15 mouse cellular contexts compared by ENCODE assay signal in genomic region chr14:31194441-31194840, GRCm38 (mm10). TPM values are rescaled to one million over a fixed set of nuclear protein-coding genes. Genes with fewer than 3 reads are reported as not detected.
DNase-seq lines count a peak whose midpoint lies in the region; ATAC-seq and TF ChIP-seq lines count a peak whose summit lies in the region.
"Had no signal": no experiment of that assay in that cellular context is flagged by ENCODE, and none has a peak within 500 bp of the region (broad histone marks: within the 10 kb centered on the region; RNA-seq: fewer than 3 reads in every experiment).

No protein-coding gene starts in this region.

- H3K4me3 ChIP-seq in heart, embryonic 13.5 days, result no peak overlapping the region
- no peak overlapping the region for H3K4me3 ChIP-seq in lung, embryonic 15.5 days
- H3K4me3 ChIP-seq in lung, adult 2 months (replicated peaks; ENCODE audit: extremely low read depth, low read depth, low read length), result no peak overlapping the region
- no peak overlapping the region for H3K4me3 ChIP-seq in myocyte
- H3K4me3 ChIP-seq in forebrain, embryonic 15.5 days, result no peak overlapping the region
- H3K4me3 ChIP-seq: forebrain, embryonic 13.5 days; hindbrain, embryonic 13.5 days; limb, embryonic 13.5 days; liver, embryonic 15.5 days; neural tube, embryonic 12.5 days had no signal

- no peaks in the 10 kb centered on the region for H3K27me3 ChIP-seq in heart, embryonic 13.5 days (replicated peaks)
- no peaks in the 10 kb centered on the region for H3K27me3 ChIP-seq in lung, embryonic 15.5 days
- no peaks in the 10 kb centered on the region for H3K27me3 ChIP-seq in myocyte (ENCODE audit: control insufficient read depth, insufficient read depth, insufficient read length)
- H3K27me3 ChIP-seq in forebrain, embryonic 15.5 days, result no peaks in the 10 kb centered on the region
- H3K27me3 ChIP-seq: forebrain, embryonic 13.5 days; hindbrain, embryonic 13.5 days; limb, embryonic 13.5 days; liver, embryonic 15.5 days; neural tube, embryonic 12.5 days had no signal

- no peak for DNase-seq in heart, postnatal 14 days
- DNase-seq in lung, adult 2 months, result no peak
- peak; percentile 65 for DNase-seq in T-cell, adult 2 months (ENCODE audit: low spot score)
- DNase-seq: B cell, adult 2 months had no signal

- no peaks in the 10 kb centered on the region for H3K9me3 ChIP-seq in heart, embryonic 13.5 days
- H3K9me3 ChIP-seq in lung, embryonic 15.5 days, result no peaks in the 10 kb centered on the region
- H3K9me3 ChIP-seq in forebrain, embryonic 15.5 days, result no peaks in the 10 kb centered on the region
- H3K9me3 ChIP-seq: forebrain, embryonic 13.5 days; hindbrain, embryonic 13.5 days; limb, embryonic 13.5 days; liver, embryonic 15.5 days; neural tube, embryonic 12.5 days had no signal

- WGBS in heart, embryonic 13.5 days, result 77% methylated on average over 2 of the region's 2 CpGs
- WGBS in lung, embryonic 15.5 days, result 57% methylated on average over 2 of the region's 2 CpGs
- WGBS in lung, adult 2 months, result 46% methylated on average over 2 of the region's 2 CpGs
- WGBS in forebrain, embryonic 15.5 days, result 96% methylated on average over 2 of the region's 2 CpGs

- peaks cover 98% of the 10 kb centered on the region for H3K4me1 ChIP-seq in heart, embryonic 13.5 days
- peaks cover 45% of the 10 kb centered on the region for H3K4me1 ChIP-seq in lung, embryonic 15.5 days
- peaks cover 20% of the 10 kb centered on the region for H3K4me1 ChIP-seq in lung, adult 2 months (ENCODE audit: control insufficient read depth, insufficient read depth, low read length)
- peaks cover 14% of the 10 kb centered on the region for H3K4me1 ChIP-seq in forebrain, embryonic 15.5 days
- H3K4me1 ChIP-seq: limb, embryonic 13.5 days; neural tube, embryonic 12.5 days had no signal

- TF ChIP-seq CTCF in lung, adult 2 months (IDR thresholded peaks at IDR 0.05; ENCODE audit: insufficient read depth, low read length), result no peak

- H3K9ac ChIP-seq in heart, embryonic 13.5 days, result 0 out of 2 replicates have a peak overlapping the region, but pooled peaks have one; percentile 63
- H3K9ac ChIP-seq in lung, embryonic 15.5 days, result no peak overlapping the region
- H3K9ac ChIP-seq in forebrain, embryonic 15.5 days (replicated peaks), result no peak overlapping the region
- H3K9ac ChIP-seq: forebrain, embryonic 13.5 days; hindbrain, embryonic 13.5 days; limb, embryonic 13.5 days; liver, embryonic 15.5 days; neural tube, embryonic 12.5 days had no signal

- H3K27ac ChIP-seq in heart, embryonic 13.5 days (replicated peaks), result peak overlapping the region; percentile 92; the same call in 1 of the 2 replicates
- H3K27ac ChIP-seq in lung, embryonic 15.5 days, result peak overlapping the region; percentile 55; the same call in 1 of the 2 replicates
- H3K27ac ChIP-seq in forebrain, embryonic 15.5 days (replicated peaks), result no peak overlapping the region
- H3K27ac ChIP-seq: forebrain, embryonic 13.5 days; hindbrain, embryonic 13.5 days; limb, embryonic 13.5 days; neural tube, embryonic 12.5 days had no signal

- intact Hi-C loops in heart, postnatal 14 days (cut with DNase I), result loop anchor here (2.0 kb wide), 1 partner anchor 64 kb away; the partner anchor contains the start of gene Nt5dc2

- no peak for ATAC-seq in heart, embryonic 13.5 days (ENCODE audit: extremely low read depth, insufficient number of reproducible peaks, low FRiP score, low TSS enrichment)
- no peak for ATAC-seq in lung, embryonic 15.5 days (ENCODE audit: borderline replicate concordance, extremely low read depth, low FRiP score, low TSS enrichment)
- ATAC-seq in forebrain, embryonic 15.5 days (replicated peaks), result no peak
- ATAC-seq: forebrain, embryonic 13.5 days; midbrain, embryonic 16.5 days had no signal

- peaks cover 58% of the 10 kb centered on the region for H3K79me2 ChIP-seq in myocyte (ENCODE audit: control insufficient read depth, insufficient read depth)

- H3K36me3 ChIP-seq in heart, embryonic 13.5 days, result peaks cover 96% of the 10 kb centered on the region
- peaks cover 83% of the 10 kb centered on the region for H3K36me3 ChIP-seq in lung, embryonic 15.5 days
- peaks cover 58% of the 10 kb centered on the region for H3K36me3 ChIP-seq in myocyte (ENCODE audit: control insufficient read depth, insufficient read depth)
- peaks cover 61% of the 10 kb centered on the region for H3K36me3 ChIP-seq in forebrain, embryonic 15.5 days

- H3K4me2 ChIP-seq in heart, embryonic 13.5 days, result no peak overlapping the region
- H3K4me2 ChIP-seq in lung, embryonic 15.5 days, result no peak overlapping the region
- H3K4me2 ChIP-seq in myocyte (ENCODE audit: low read depth), result peak overlapping the region; percentile 69
- no peak overlapping the region for H3K4me2 ChIP-seq in forebrain, embryonic 15.5 days (replicated peaks)
- H3K4me2 ChIP-seq: forebrain, embryonic 13.5 days; hindbrain, embryonic 13.5 days; limb, embryonic 13.5 days; liver, embryonic 15.5 days; neural tube, embryonic 12.5 days had no signal

- TF ChIP-seq POLR2A in lung, adult 2 months (IDR thresholded peaks at IDR 0.05; ENCODE audit: borderline replicate concordance, extremely low read depth, low read depth, low read length), result no peak
- no peak for TF ChIP-seq POLR2A in myocyte (IDR thresholded peaks at IDR 0.05; ENCODE audit: insufficient read length, low read depth)

- no peak overlapping the region for H3ac ChIP-seq in myocyte (ENCODE audit: control insufficient read depth, insufficient read length)

TF ChIP-seq in myocyte, 11 proteins besides CTCF, POLR2A, EP300 and RAD21:
- TF ChIP-seq MAX (IDR thresholded peaks at IDR 0.05; ENCODE audit: low read depth) (no peak), TCF3 (IDR thresholded peaks at IDR 0.05; ENCODE audit: insufficient read length, low read depth) (no peak), REST (IDR thresholded peaks at IDR 0.05; ENCODE audit: insufficient read depth, insufficient read length) (no peak)

RNA-seq across cellular contexts. Expression of gene Tnnc1, which starts 13.7 kb away (rescaled TPM):
- polyA plus RNA-seq in heart, embryonic 13.5 days (2015; fragmentation: Nextera tagmentation; extraction: Ambion mirVana), result 3,442 and 4,164 TPM in 2 replicates
- 1,000 to 10,000 TPM; 4,401 to 4,949 TPM for total RNA-seq in heart, postnatal 14 days (2021)
- 91.8 and 115 TPM in 2 replicates for polyA plus RNA-seq in lung, embryonic 15.5 days (2015; fragmentation: Nextera tagmentation; extraction: Ambion mirVana)
- polyA plus RNA-seq in lung, adult 2 months (2012; rRNA removed), result 25.4 and 32.2 TPM in 2 replicates
- polyA plus RNA-seq in myocyte (2012; fragmentation: generic; extraction: Trizol), result 7,028 TPM
- 1.7 and 2.2 TPM in 2 replicates for polyA plus RNA-seq in forebrain, embryonic 15.5 days (2015; fragmentation: Nextera tagmentation; extraction: Ambion mirVana)

RNA-seq across cellular contexts. Expression of gene Nisch, which starts 22.3 kb away (rescaled TPM):
- polyA plus RNA-seq in heart, embryonic 13.5 days (2015; fragmentation: Nextera tagmentation; extraction: Ambion mirVana), result 340 and 345 TPM in 2 replicates
- 100 to 1,000 TPM; 185 to 197 TPM for total RNA-seq in heart, postnatal 14 days (2021)
- polyA plus RNA-seq in lung, embryonic 15.5 days (2015; fragmentation: Nextera tagmentation; extraction: Ambion mirVana), result 387 and 413 TPM in 2 replicates
- 412 and 458 TPM in 2 replicates for polyA plus RNA-seq in lung, adult 2 months (2012; rRNA removed)
- polyA plus RNA-seq in myocyte (2012; fragmentation: generic; extraction: Trizol), result 266 TPM
- polyA plus RNA-seq in forebrain, embryonic 15.5 days (2015; fragmentation: Nextera tagmentation; extraction: Ambion mirVana), result 339 and 356 TPM in 2 replicates

RNA-seq across cellular contexts. Expression of gene Sema3g, which starts 23.2 kb away (rescaled TPM):
- 0.51 TPM in 2 replicates for polyA plus RNA-seq in heart, embryonic 13.5 days (2015; fragmentation: Nextera tagmentation; extraction: Ambion mirVana)
- 10 to 100 TPM; 17.4 to 22.2 TPM for total RNA-seq in heart, postnatal 14 days (2021)
- polyA plus RNA-seq in lung, embryonic 15.5 days (2015; fragmentation: Nextera tagmentation; extraction: Ambion mirVana), result 2.1 and 2.5 TPM in 2 replicates
- 95.9 and 109 TPM in 2 replicates for polyA plus RNA-seq in lung, adult 2 months (2012; rRNA removed)
- polyA plus RNA-seq in myocyte (2012; fragmentation: generic; extraction: Trizol), result 1.8 TPM
- 0.53 and 0.61 TPM in 2 replicates for polyA plus RNA-seq in forebrain, embryonic 15.5 days (2015; fragmentation: Nextera tagmentation; extraction: Ambion mirVana)
- total RNA-seq: megakaryocyte-erythroid progenitor cell, adult 5-6 weeks had no signal

RNA-seq across cellular contexts. Expression of gene Stab1, which starts 26.0 kb away (rescaled TPM):
- polyA plus RNA-seq in heart, embryonic 13.5 days (2015; fragmentation: Nextera tagmentation; extraction: Ambion mirVana), result 43.2 and 49.5 TPM in 2 replicates
- 10 to 100 TPM; 74.5 to 78.7 TPM for total RNA-seq in heart, postnatal 14 days (2021)
- polyA plus RNA-seq in lung, embryonic 15.5 days (2015; fragmentation: Nextera tagmentation; extraction: Ambion mirVana), result 45.3 and 53.6 TPM in 2 replicates
- polyA plus RNA-seq in lung, adult 2 months (2012; rRNA removed), result 114 and 136 TPM in 2 replicates
- polyA plus RNA-seq in myocyte (2012; fragmentation: generic; extraction: Trizol), result 0.46 TPM
- polyA plus RNA-seq in forebrain, embryonic 15.5 days (2015; fragmentation: Nextera tagmentation; extraction: Ambion mirVana), result 12.9 and 19.0 TPM in 2 replicates

RNA-seq across cellular contexts. Expression of gene Phf7, which starts 56.7 kb away (rescaled TPM):
- 7.8 and 8.2 TPM in 2 replicates for polyA plus RNA-seq in heart, embryonic 13.5 days (2015; fragmentation: Nextera tagmentation; extraction: Ambion mirVana)
- 1 to 10 TPM; 4.3 to 4.6 TPM for total RNA-seq in heart, postnatal 14 days (2021)
- polyA plus RNA-seq in lung, embryonic 15.5 days (2015; fragmentation: Nextera tagmentation; extraction: Ambion mirVana), result 13.2 and 14.8 TPM in 2 replicates
- polyA plus RNA-seq in lung, adult 2 months (2012; rRNA removed), result 4.8 and 5.4 TPM in 2 replicates
- 5.4 TPM for polyA plus RNA-seq in myocyte (2012; fragmentation: generic; extraction: Trizol)
- 11.9 and 13.1 TPM in 2 replicates for polyA plus RNA-seq in forebrain, embryonic 15.5 days (2015; fragmentation: Nextera tagmentation; extraction: Ambion mirVana)

Comparison
In these comparisons a context has a peak if more than half of its experiments do, and no peak if none do; other contexts are left out.
1. RNA of gene Sema3g, which starts 23.2 kb away (polyA plus RNA-seq): 95.9 to 109 TPM in lung, adult 2 months; 2.1 to 2.5 TPM in lung, embryonic 15.5 days, 1.8 TPM in myocyte (single experiment), 0.53 to 0.61 TPM in forebrain, embryonic 15.5 days and 0.51 TPM in heart, embryonic 13.5 days; every median in the first group is over 10 times any median in the second.
2. RNA of gene Tnnc1, which starts 13.7 kb away (polyA plus RNA-seq): 7,028 TPM in myocyte (single experiment) and 3,442 to 4,164 TPM in heart, embryonic 13.5 days; 91.8 to 115 TPM in lung, embryonic 15.5 days, 25.4 to 32.2 TPM in lung, adult 2 months and 1.7 to 2.2 TPM in forebrain, embryonic 15.5 days; every median in the first group is over 10 times any median in the second.